ENCODE assay signal across 8 mouse cellular contexts in the genomic region with DNA sequence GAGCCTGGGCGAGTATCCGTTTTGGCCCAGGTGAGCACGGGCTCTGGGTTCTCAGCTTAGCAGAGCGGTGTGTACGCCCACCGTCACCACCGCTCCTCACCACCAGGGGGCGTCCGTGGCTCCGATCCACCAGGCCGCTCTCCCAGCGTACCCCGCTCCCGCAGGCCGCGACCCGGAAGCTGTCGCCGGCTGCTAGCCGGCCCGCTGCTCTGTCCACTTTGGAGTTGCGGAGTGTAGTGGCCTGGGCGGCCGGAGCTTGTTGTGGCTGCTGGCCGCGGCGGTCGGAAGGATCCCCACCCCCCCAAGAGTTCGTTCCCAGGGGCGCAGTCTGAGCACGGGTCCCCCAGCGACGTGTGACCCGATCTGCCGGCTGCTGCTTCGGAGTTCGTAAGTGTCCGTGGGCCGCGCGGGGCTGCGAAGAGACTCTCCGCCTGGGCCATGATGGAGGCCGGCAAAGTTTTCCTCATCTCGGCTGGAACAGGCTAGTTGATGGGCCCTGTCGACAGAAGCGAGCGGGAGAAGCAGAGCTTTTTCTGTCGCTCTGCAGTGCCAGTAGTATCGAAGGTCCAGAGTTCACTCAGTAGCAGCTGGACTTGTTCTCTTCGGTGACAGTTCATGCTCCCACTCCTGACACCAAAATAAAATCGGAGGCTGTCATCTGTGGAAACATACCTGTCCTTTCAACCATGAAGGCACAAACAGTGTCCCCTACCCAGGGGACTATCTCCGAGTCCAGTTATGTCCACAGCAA. TPM values are rescaled to one million over a fixed set of nuclear protein-coding genes. Genes with fewer than 3 reads are reported as not detected.
DNase-seq lines count a peak whose midpoint lies in the region; ATAC-seq lines count a peak whose summit lies in the region.

A gene (plus strand): TSS at position 227 of the 751 bp plus-strand sequence.

- H3K36me3 ChIP-seq in hindbrain, embryonic 13.5 days = peaks cover 7% of the 10 kb centered on the region

- 3% methylated on average over 53 of the region's 53 CpGs for WGBS in hindbrain, embryonic 13.5 days

- peak; percentile 92 for DNase-seq in NIH3T3 (ENCODE audit: low read depth)
- peak; percentile 98 to 99 for DNase-seq in cerebellum, postnatal 10 days
- DNase-seq in frontal cortex, postnatal 14 days (ENCODE audit: low spot score in 2 of 2) = peak; percentile 67 to 88
- DNase-seq in layer of hippocampus, postnatal 25 days (ENCODE audit: extremely low spot score in 1 of 2, low spot score in 1 of 2) = peak; percentile 96 to 99
- DNase-seq in lung, postnatal 25 days (ENCODE audit: low spot score) = peak; percentile 94
- DNase-seq in retina, embryonic 14.5 days (ENCODE audit: low spot score) = peak; percentile 97
- DNase-seq in thymus, postnatal 4 days = peak; percentile 98

- ATAC-seq in hindbrain, embryonic 13.5 days (ENCODE audit: low FRiP score) = peak; percentile 97

- peak within 1 kb of the TSS; percentile 91 for H3K4me2 ChIP-seq in hindbrain, embryonic 13.5 days

- H3K4me1 ChIP-seq in hindbrain, embryonic 13.5 days (replicated peaks) = peaks cover 42% of the 10 kb centered on the region

- no peak within 1 kb of the TSS for H3K27ac ChIP-seq in hindbrain, embryonic 13.5 days

- 0 out of 2 replicates have a peak, but pooled peaks cover 3% of the 10 kb centered on the region for H3K27me3 ChIP-seq in hindbrain, embryonic 13.5 days

- peak within 1 kb of the TSS; percentile 78 for H3K4me3 ChIP-seq in hindbrain, embryonic 13.5 days

- no peaks in the 10 kb centered on the region for H3K9me3 ChIP-seq in hindbrain, embryonic 13.5 days

- H3K9ac ChIP-seq in hindbrain, embryonic 13.5 days = peak within 1 kb of the TSS; percentile 89

RNA-seq across cellular contexts. Expression of the gene that starts here (rescaled TPM):
- 22.5 and 25.0 TPM in 2 replicates for polyA plus RNA-seq in hindbrain, embryonic 13.5 days (2015; fragmentation: Nextera tagmentation; extraction: Ambion mirVana)
- total RNA-seq in layer of hippocampus, postnatal 25 days (2021) = 10 to 100 TPM; 47.0 to 48.2 TPM
